Mouse (Mus musculus): ENCODE results near the gene Uggt1.

Uggt1 gene

DNA sequence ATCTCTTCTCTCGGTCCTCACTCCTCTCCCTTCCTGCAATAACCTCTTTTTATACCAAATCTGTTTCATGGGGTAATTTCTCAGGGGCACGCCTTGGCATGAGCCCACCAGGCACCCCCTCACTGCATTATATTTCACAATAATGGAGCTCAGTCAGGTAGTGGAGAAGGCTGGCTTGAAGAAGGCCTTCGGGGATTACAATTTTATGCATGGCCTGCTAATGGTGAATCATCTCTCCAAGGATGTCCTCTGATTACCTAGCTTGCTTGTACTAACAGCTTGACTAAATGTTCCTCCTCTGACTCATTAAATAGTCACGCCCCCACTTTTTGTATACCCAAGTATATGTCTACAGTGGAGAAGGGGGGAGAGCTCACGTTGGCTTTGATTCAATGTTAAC is 128.0 kb downstream of the Uggt1 start:
- no peak for DNase-seq (ENCODE audit: low read depth, low spot score)

- DNase-seq (ENCODE audit: low read depth, low spot score), result no peak
Measured at GRCm38 (mm10) chr1:36114844-36115243, 129.7 kb downstream of the Uggt1 start.

DNA sequence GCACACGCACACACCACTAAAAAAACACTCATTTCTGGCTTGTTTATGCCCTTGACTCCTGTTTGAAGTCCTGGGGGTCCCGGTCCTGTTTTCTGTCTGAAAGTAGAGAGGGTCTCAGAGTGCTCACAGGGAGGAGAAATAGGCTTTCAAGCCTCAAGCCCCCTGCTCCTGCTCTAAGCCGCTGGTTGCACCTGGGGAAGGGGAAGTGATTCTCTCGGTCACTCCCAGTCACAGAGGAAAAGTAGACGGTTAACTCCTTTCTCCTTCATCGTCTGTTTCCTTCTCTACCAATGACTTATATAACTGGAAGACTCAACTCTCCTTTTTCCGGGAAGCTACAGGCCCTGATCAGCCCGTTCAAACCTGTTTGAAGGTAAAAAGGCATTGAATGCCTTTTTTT is 130.8 kb downstream of the Uggt1 start:
- no peak for DNase-seq (ENCODE audit: low read depth, low spot score)

GRCm38 (mm10) chr1:36112665-36113064 is 131.9 kb downstream of the Uggt1 start:
- DNase-seq (ENCODE audit: low read depth, low spot score), result no peak

- no peak for DNase-seq (ENCODE audit: low read depth, low spot score)
Measured at GRCm38 (mm10) chr1:36109987-36110386, 134.5 kb downstream of the Uggt1 start.

- no peak for DNase-seq (ENCODE audit: low read depth, low spot score)
Measured at GRCm38 (mm10) chr1:36105917-36106706, 138.4 kb downstream of the Uggt1 start.

DNA sequence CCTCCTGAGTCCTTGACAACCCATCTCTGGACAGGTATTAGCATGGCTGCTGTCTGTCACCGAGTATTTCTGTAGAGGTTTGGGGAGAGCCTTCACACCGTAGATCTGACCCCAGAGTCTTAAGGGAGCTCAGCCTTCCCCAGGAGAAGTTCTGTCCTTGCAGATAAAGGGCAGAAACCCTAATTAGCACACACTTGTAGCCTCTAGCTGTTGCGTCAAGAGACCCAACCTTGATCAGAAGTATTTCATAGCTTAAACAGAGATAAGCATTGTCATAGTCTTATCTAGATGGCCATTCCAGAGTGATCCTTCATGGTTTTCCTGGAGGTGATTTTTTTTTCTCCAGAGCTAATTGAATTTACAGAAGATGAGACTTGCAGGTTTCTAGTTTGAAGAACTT is 144.1 kb downstream of the Uggt1 start:
- DNase-seq (ENCODE audit: low read depth, low spot score), result no peak

GRCm38 (mm10) chr1:36098432-36098831 is 146.1 kb downstream of the Uggt1 start:
- DNase-seq (ENCODE audit: low read depth, low spot score), result no peak

DNA sequence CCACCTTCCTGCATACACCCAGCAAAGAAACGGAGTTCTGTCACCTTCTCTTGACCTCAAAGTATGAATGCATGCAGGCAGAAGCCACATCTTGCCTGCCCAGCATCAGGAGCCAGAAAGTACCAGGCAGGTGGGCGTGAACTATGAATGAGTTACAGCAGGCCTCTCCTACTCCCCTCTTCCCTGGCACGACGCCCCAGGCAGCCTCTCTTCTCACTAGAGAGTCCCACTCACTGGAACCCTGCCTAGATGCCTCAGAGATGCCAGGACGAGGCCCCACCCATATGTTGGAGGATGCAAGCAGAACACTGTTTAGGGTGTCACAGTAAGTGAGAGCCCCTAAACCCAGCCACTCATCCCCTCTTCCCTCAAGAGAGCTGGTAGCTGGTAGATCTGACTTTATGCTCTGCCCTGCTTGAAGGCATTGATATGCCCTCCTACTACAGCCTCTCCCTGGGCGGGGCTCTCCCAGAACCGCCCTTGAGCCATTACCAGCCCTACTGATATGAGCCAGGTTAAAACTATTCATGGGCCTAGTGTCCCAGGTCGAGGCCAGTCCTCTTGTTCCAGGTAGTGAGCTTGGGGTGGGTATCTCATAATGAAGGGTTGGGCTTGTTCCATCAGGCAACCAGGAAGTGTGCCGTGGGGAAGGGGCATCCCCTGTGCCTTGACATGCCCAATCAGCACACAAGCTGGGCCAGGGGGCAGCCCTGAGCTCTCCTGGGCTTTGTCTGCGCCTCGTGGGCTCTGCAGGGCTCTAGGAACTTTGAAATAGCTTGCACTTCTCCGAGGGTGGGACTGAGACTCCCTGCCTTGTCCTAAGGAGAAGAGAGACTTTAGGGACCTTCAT is 148.9 kb downstream of the Uggt1 start:
- no peak for DNase-seq (ENCODE audit: low read depth, low spot score)

GRCm38 (mm10) chr1:36093741-36094140 is 150.8 kb downstream of the Uggt1 start:
- no peak for DNase-seq (ENCODE audit: low read depth, low spot score)

DNA sequence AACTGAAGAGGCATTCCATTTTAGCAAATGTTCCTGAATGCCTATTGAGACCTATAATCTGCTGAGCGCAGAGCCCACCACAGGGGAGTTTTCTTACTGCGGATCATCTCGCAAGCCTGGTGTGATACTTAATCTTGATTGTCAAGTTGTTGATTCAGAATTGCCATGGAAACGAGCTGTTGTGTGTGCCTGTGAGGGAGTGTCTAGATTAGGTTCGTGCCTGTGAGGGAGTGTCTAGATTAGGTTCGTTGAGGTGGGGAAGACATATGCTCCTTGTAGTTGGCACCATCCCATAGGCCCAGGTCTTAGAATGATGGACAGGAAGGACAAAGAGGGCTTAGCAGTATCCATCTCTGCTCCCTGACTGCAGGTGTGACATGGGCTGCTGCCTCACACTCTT is 153.3 kb downstream of the Uggt1 start:
- DNase-seq (ENCODE audit: low read depth, low spot score), result peak; percentile 54

GRCm38 (mm10) chr1:36090722-36091110 is 153.8 kb downstream of the Uggt1 start:
- no peak for DNase-seq (ENCODE audit: low read depth, low spot score)

Measured in R1 (cell line).